ENCODE assay signal across 30 mouse cellular contexts in the genomic region with DNA sequence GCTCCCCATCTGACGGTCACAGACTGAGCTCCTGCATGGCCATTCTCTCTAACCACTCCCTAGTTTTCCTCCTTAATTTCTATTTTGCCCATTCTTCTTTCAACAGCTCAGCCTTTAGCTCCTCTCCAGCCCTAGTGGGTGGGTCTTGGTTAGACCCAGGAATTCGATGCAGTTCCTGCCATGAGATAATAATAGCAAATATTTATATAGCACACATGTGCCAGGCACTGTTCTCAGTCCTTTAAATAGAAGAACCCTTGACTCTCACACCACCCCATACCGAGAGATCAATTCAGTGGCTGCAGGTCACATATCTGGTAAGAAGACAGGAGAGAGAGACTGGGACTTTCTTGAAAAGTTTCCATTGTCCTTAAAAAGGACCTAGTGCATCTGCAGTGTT. TPM values are rescaled to one million over a fixed set of nuclear protein-coding genes. Genes with fewer than 3 reads are reported as not detected.
DNase-seq lines count a peak whose midpoint lies in the region; ATAC-seq and TF ChIP-seq lines count a peak whose summit lies in the region.
"Had no signal": no experiment of that assay in that cellular context is flagged by ENCODE, and none has a peak within 500 bp of the region (broad histone marks: within the 10 kb centered on the region; RNA-seq: fewer than 3 reads in every experiment).

No protein-coding gene starts in this region.

- no peaks in the 10 kb centered on the region for H3K36me3 ChIP-seq in heart, adult 2 months (ENCODE audit: control insufficient read depth, insufficient read depth, low read length)
- H3K36me3 ChIP-seq in heart, embryonic 11.5 days (ENCODE audit: control insufficient read depth, insufficient read depth, low read length): no peaks in the 10 kb centered on the region
- H3K36me3 ChIP-seq in heart, embryonic 15.5 days: no peaks in the 10 kb centered on the region
- H3K36me3 ChIP-seq in lung, embryonic 15.5 days: no peaks in the 10 kb centered on the region
- H3K36me3 ChIP-seq: embryonic facial prominence, embryonic 12.5 days; forebrain, embryonic 10.5 days; forebrain, embryonic 15.5 days; G1E; hindbrain, embryonic 12.5 days; liver, embryonic 12.5 days had no signal

- H3K79me2 ChIP-seq in heart, adult 2 months (replicated peaks; ENCODE audit: control insufficient read depth, insufficient read depth, low read length): no peaks in the 10 kb centered on the region

- H3K4me1 ChIP-seq in heart, adult 2 months (ENCODE audit: control insufficient read depth, insufficient read depth, low read length): peaks cover 3% of the 10 kb centered on the region
- peaks cover 10% of the 10 kb centered on the region for H3K4me1 ChIP-seq in heart, embryonic 11.5 days (ENCODE audit: control insufficient read depth, insufficient read depth, low read length)
- H3K4me1 ChIP-seq in heart, embryonic 15.5 days (replicated peaks): peaks cover 20% of the 10 kb centered on the region
- H3K4me1 ChIP-seq in lung, embryonic 15.5 days: peaks cover 8% of the 10 kb centered on the region; the same call in 1 of the 2 replicates
- H3K4me1 ChIP-seq: embryonic facial prominence, embryonic 12.5 days; forebrain, embryonic 10.5 days; forebrain, embryonic 15.5 days; hindbrain, embryonic 12.5 days; liver, embryonic 12.5 days had no signal

- H3K4me2 ChIP-seq in heart, embryonic 11.5 days: no peak overlapping the region; the same call in 1 of the 2 replicates
- no peak overlapping the region for H3K4me2 ChIP-seq in heart, embryonic 15.5 days
- H3K4me2 ChIP-seq in lung, embryonic 15.5 days: no peak overlapping the region
- H3K4me2 ChIP-seq: embryonic facial prominence, embryonic 12.5 days; forebrain, embryonic 15.5 days; hindbrain, embryonic 12.5 days; liver, embryonic 12.5 days had no signal

- intact Hi-C loops in heart, adult 2 months (cut with DNase I): no loop called here

- no peak for TF ChIP-seq POLR2A in heart, adult 2 months (IDR thresholded peaks at IDR 0.05; ENCODE audit: insufficient read depth, low read depth, low read length)

- no peaks in the 10 kb centered on the region for H3K27me3 ChIP-seq in heart, adult 2 months (ENCODE audit: control insufficient read depth, insufficient read depth, low read length)
- H3K27me3 ChIP-seq in heart, embryonic 11.5 days (ENCODE audit: control insufficient read depth, insufficient read depth, low read length): no peaks in the 10 kb centered on the region
- no peaks in the 10 kb centered on the region for H3K27me3 ChIP-seq in heart, embryonic 15.5 days
- no peaks in the 10 kb centered on the region for H3K27me3 ChIP-seq in lung, embryonic 15.5 days
- H3K27me3 ChIP-seq: embryonic facial prominence, embryonic 12.5 days; forebrain, embryonic 15.5 days; hindbrain, embryonic 12.5 days; liver, embryonic 12.5 days had no signal

- H3K27ac ChIP-seq in heart, adult 2 months: peak overlapping the region; percentile 26
- H3K27ac ChIP-seq in heart, embryonic 11.5 days (ENCODE audit: low read depth, low read length): no peak overlapping the region; the same call in 1 of the 2 replicates
- peak overlapping the region; percentile 62 for H3K27ac ChIP-seq in heart, embryonic 15.5 days
- peak overlapping the region; percentile 69 for H3K27ac ChIP-seq in lung, embryonic 15.5 days
- H3K27ac ChIP-seq: embryonic facial prominence, embryonic 12.5 days; forebrain, embryonic 10.5 days; forebrain, embryonic 15.5 days; hindbrain, embryonic 12.5 days; hindbrain, postnatal 0 days; liver, embryonic 12.5 days had no signal

- no peaks in the 10 kb centered on the region for H3K9me3 ChIP-seq in heart, embryonic 11.5 days (replicated peaks; ENCODE audit: control insufficient read depth, low read length)
- no peaks in the 10 kb centered on the region for H3K9me3 ChIP-seq in heart, embryonic 15.5 days (replicated peaks)
- H3K9me3 ChIP-seq in lung, embryonic 15.5 days: no peaks in the 10 kb centered on the region
- H3K9me3 ChIP-seq: embryonic facial prominence, embryonic 12.5 days; forebrain, embryonic 10.5 days; forebrain, embryonic 15.5 days; G1E; hindbrain, embryonic 12.5 days; liver, embryonic 12.5 days had no signal

- no peak overlapping the region for H3K9ac ChIP-seq in heart, adult 2 months (ENCODE audit: low read depth, low read length)
- no peak overlapping the region for H3K9ac ChIP-seq in heart, embryonic 11.5 days (ENCODE audit: low read depth, low read length)
- no peak overlapping the region for H3K9ac ChIP-seq in heart, embryonic 15.5 days
- H3K9ac ChIP-seq in lung, embryonic 15.5 days: no peak overlapping the region
- H3K9ac ChIP-seq: embryonic facial prominence, embryonic 12.5 days; forebrain, embryonic 15.5 days; hindbrain, embryonic 12.5 days; liver, embryonic 12.5 days; liver, postnatal 0 days had no signal

- no peak for DNase-seq in heart, adult 2 months
- DNase-seq in heart, adult 11 months: no peak
- no peak for DNase-seq in lung, postnatal 10 days
- no peak for DNase-seq in cerebellum, postnatal 25 days
- DNase-seq: adrenal gland, adult 8-10 months; cerebellum, adult 2 months; cerebellum, postnatal 36 days; gastrocnemius, postnatal 25 days; heart, postnatal 10 days; kidney, adult 9 months; kidney, postnatal 10 days; layer of hippocampus, postnatal 36 days; left cerebral cortex, postnatal 4 days; liver, postnatal 0 days; midbrain, embryonic 14.5 days; thymus, postnatal 14 days had no signal

- no peak for TF ChIP-seq EP300 in heart, adult 2 months (IDR thresholded peaks at IDR 0.05; ENCODE audit: insufficient read depth, low read depth, low read length)

- TF ChIP-seq CTCF in heart, adult 2 months (IDR thresholded peaks at IDR 0.05): no peak

- 35% methylated on average over 3 of the region's 3 CpGs for WGBS in heart, adult 2 months
- 54% methylated on average over 3 of the region's 3 CpGs for WGBS in heart, embryonic 11.5 days (ENCODE audit: insufficient replicate concordance)
- 42% methylated on average over 3 of the region's 3 CpGs for WGBS in heart, embryonic 15.5 days
- WGBS in lung, embryonic 15.5 days: 22% methylated on average over 3 of the region's 3 CpGs

- H3K4me3 ChIP-seq in heart, adult 2 months: no peak overlapping the region
- H3K4me3 ChIP-seq in heart, embryonic 11.5 days (ENCODE audit: low read depth, low read length): no peak overlapping the region
- H3K4me3 ChIP-seq in heart, embryonic 15.5 days: no peak overlapping the region
- no peak overlapping the region for H3K4me3 ChIP-seq in lung, embryonic 15.5 days
- H3K4me3 ChIP-seq: embryonic facial prominence, embryonic 12.5 days; forebrain, embryonic 10.5 days; forebrain, embryonic 15.5 days; hindbrain, embryonic 12.5 days; liver, embryonic 12.5 days had no signal

- ATAC-seq in heart, embryonic 11.5 days (replicated peaks; ENCODE audit: insufficient number of reproducible peaks, low FRiP score, low TSS enrichment): no peak
- ATAC-seq in heart, embryonic 15.5 days (replicated peaks; ENCODE audit: insufficient number of reproducible peaks, insufficient read depth, low FRiP score, low read depth): no peak
- no peak for ATAC-seq in lung, embryonic 15.5 days (ENCODE audit: borderline replicate concordance, extremely low read depth, low FRiP score, low TSS enrichment)
- ATAC-seq: forebrain, embryonic 15.5 days; hindbrain, postnatal 0 days; intestine, embryonic 16.5 days; liver, embryonic 12.5 days; liver, postnatal 0 days had no signal

RNA-seq across cellular contexts. Expression of a gene that starts 16.0 kb away (rescaled TPM):
- total RNA-seq in heart, adult 2 months (2021): 10 to 100 TPM; 41.3 to 48.1 TPM
- polyA plus RNA-seq in heart, adult 2 months (2012; rRNA removed): 97.1 and 148 TPM in 2 replicates
- 29.2 and 37.1 TPM in 2 replicates for polyA plus RNA-seq in heart, embryonic 11.5 days (2014; fragmentation: Nextera tagmentation; extraction: Ambion mirVana)
- polyA plus RNA-seq in heart, embryonic 15.5 days (2015; fragmentation: Nextera tagmentation; extraction: Ambion mirVana): 44.9 and 48.1 TPM in 2 replicates
- polyA plus RNA-seq in lung, embryonic 15.5 days (2015; fragmentation: Nextera tagmentation; extraction: Ambion mirVana): 38.0 and 44.4 TPM in 2 replicates

RNA-seq across cellular contexts. Expression of a gene that starts 36.7 kb away (rescaled TPM):
- total RNA-seq in heart, adult 2 months (2021): 100 to 1,000 TPM; 126 to 140 TPM
- 104 and 113 TPM in 2 replicates for polyA plus RNA-seq in heart, adult 2 months (2012; rRNA removed)
- polyA plus RNA-seq in heart, embryonic 11.5 days (2014; fragmentation: Nextera tagmentation; extraction: Ambion mirVana): 225 and 231 TPM in 2 replicates
- polyA plus RNA-seq in heart, embryonic 15.5 days (2015; fragmentation: Nextera tagmentation; extraction: Ambion mirVana): 276 and 288 TPM in 2 replicates
- 103 and 106 TPM in 2 replicates for polyA plus RNA-seq in lung, embryonic 15.5 days (2015; fragmentation: Nextera tagmentation; extraction: Ambion mirVana)

RNA-seq across cellular contexts. Expression of a gene that starts 36.9 kb away (rescaled TPM):
- total RNA-seq in heart, adult 2 months (2021): 100 to 1,000 TPM in 1 of 2 experiments, 10 to 100 TPM in 1; 89.3 to 100 TPM
- polyA plus RNA-seq in heart, adult 2 months (2012; rRNA removed): 116 and 135 TPM in 2 replicates
- polyA plus RNA-seq in heart, embryonic 11.5 days (2014; fragmentation: Nextera tagmentation; extraction: Ambion mirVana): 173 and 193 TPM in 2 replicates
- polyA plus RNA-seq in heart, embryonic 15.5 days (2015; fragmentation: Nextera tagmentation; extraction: Ambion mirVana): 168 and 209 TPM in 2 replicates
- polyA plus RNA-seq in lung, embryonic 15.5 days (2015; fragmentation: Nextera tagmentation; extraction: Ambion mirVana): 248 and 261 TPM in 2 replicates

RNA-seq across cellular contexts. Expression of a gene that starts 40.5 kb away (rescaled TPM):
- total RNA-seq in heart, adult 2 months (2021): under 1 TPM; 0.29 to 0.34 TPM
- polyA plus RNA-seq in heart, adult 2 months (2012; rRNA removed): 1.1 and 2.3 TPM in 2 replicates
- 0.17 and 0.59 TPM in 2 replicates for polyA plus RNA-seq in heart, embryonic 11.5 days (2014; fragmentation: Nextera tagmentation; extraction: Ambion mirVana)
- polyA plus RNA-seq in heart, embryonic 15.5 days (2015; fragmentation: Nextera tagmentation; extraction: Ambion mirVana): 0.38 and 0.39 TPM in 2 replicates
- 1.1 TPM in 2 replicates for polyA plus RNA-seq in lung, embryonic 15.5 days (2015; fragmentation: Nextera tagmentation; extraction: Ambion mirVana)
- total RNA-seq: gastrocnemius, postnatal 25 days had no signal
- polyA plus RNA-seq: G1E; liver, postnatal 0 days had no signal

RNA-seq across cellular contexts. Expression of a gene that starts 43.0 kb away (rescaled TPM):
- not detected for total RNA-seq in heart, adult 2 months (2021)
- polyA plus RNA-seq in heart, adult 2 months (2012; rRNA removed): 0.14 and 0.15 TPM in 2 replicates
- polyA plus RNA-seq in heart, embryonic 11.5 days (2014; fragmentation: Nextera tagmentation; extraction: Ambion mirVana): 0.83 and 1.0 TPM in 2 replicates
- 0.13 and 0.34 TPM in 2 replicates for polyA plus RNA-seq in heart, embryonic 15.5 days (2015; fragmentation: Nextera tagmentation; extraction: Ambion mirVana)
- polyA plus RNA-seq in lung, embryonic 15.5 days (2015; fragmentation: Nextera tagmentation; extraction: Ambion mirVana): 0.19 TPM in 1 of 2 replicates, not detected in the other
- total RNA-seq: adrenal gland, adult 8-10 months; gastrocnemius, adult 18-20 months; gastrocnemius, postnatal 25 days; heart, postnatal 10 days; hindbrain, postnatal 0 days; layer of hippocampus, postnatal 36 days; left cerebral cortex, postnatal 4 days; monocyte, adult 5-6 weeks had no signal
- polyA plus RNA-seq: cerebellum, adult 2 months; embryonic facial prominence, embryonic 12.5 days; forebrain, embryonic 15.5 days; G1E; hindbrain, postnatal 0 days; neural tube, embryonic 14.5 days had no signal
